ENCODE assay signal across 15 mouse cellular contexts in genomic region chr2:164136393-164136792, GRCm38 (mm10). TPM values are rescaled to one million over a fixed set of nuclear protein-coding genes. Genes with fewer than 3 reads are reported as not detected.
DNase-seq lines count a peak whose midpoint lies in the region; ATAC-seq and TF ChIP-seq lines count a peak whose summit lies in the region.
"Had no signal": no experiment of that assay in that cellular context is flagged by ENCODE, and none has a peak within 500 bp of the region (broad histone marks: within the 10 kb centered on the region; RNA-seq: fewer than 3 reads in every experiment).

No protein-coding gene starts in this region.

- ATAC-seq in heart, postnatal 0 days (ENCODE audit: insufficient read depth, low read depth): peak; percentile 47; the same call in 1 of the 2 replicates
- no peak for ATAC-seq in lung, postnatal 0 days
- ATAC-seq in stomach, embryonic 16.5 days (ENCODE audit: insufficient read depth, low FRiP score): peak; percentile 63; the same call in 1 of the 2 replicates

- H3K27ac ChIP-seq in heart, postnatal 0 days (ENCODE audit: low read depth): 0 out of 2 replicates have a peak overlapping the region, but pooled peaks have one; percentile 7
- H3K27ac ChIP-seq in lung, postnatal 0 days (ENCODE audit: low read length): no peak overlapping the region
- H3K27ac ChIP-seq in stomach, embryonic 16.5 days (ENCODE audit: low read length): no peak overlapping the region

- WGBS in heart, postnatal 0 days: 22% methylated on average over 2 of the region's 2 CpGs
- 20% methylated on average over 2 of the region's 2 CpGs for WGBS in lung, postnatal 0 days
- 33% methylated on average over 2 of the region's 2 CpGs for WGBS in stomach, embryonic 16.5 days

- TF ChIP-seq CTCF in heart, postnatal 0 days (IDR thresholded peaks at IDR 0.05; ENCODE audit: low read depth): peak; percentile 38
- TF ChIP-seq CTCF in lung, postnatal 0 days (IDR thresholded peaks at IDR 0.05): peak; percentile 37

- DNase-seq in adrenal gland, postnatal 36 days: peak; percentile 31 to 35
- no peak for DNase-seq in adrenal gland, adult 8-10 months
- peak; percentile 16 for DNase-seq in heart, postnatal 0 days (ENCODE audit: low spot score)
- no peak for DNase-seq in heart, adult 11 months
- no peak for DNase-seq in lung, postnatal 0 days (ENCODE audit: low spot score)
- DNase-seq in lung, postnatal 14 days: no peak
- DNase-seq in embryo, embryonic 11 days: no peak
- DNase-seq: kidney, postnatal 14 days; lung, postnatal 36 days had no signal

- H3K4me2 ChIP-seq in heart, postnatal 0 days (ENCODE audit: low read depth, low read length): no peak overlapping the region
- H3K4me2 ChIP-seq in lung, postnatal 0 days (replicated peaks; ENCODE audit: low read depth, low read length): no peak overlapping the region
- H3K4me2 ChIP-seq in stomach, embryonic 16.5 days (ENCODE audit: low read depth, low read length): no peak overlapping the region
- H3K4me2 ChIP-seq: embryonic facial prominence, embryonic 15.5 days had no signal

- H3K27me3 ChIP-seq in heart, postnatal 0 days (ENCODE audit: control insufficient read depth, insufficient read depth, low read length): no peaks in the 10 kb centered on the region
- no peaks in the 10 kb centered on the region for H3K27me3 ChIP-seq in lung, postnatal 0 days (replicated peaks; ENCODE audit: insufficient read depth, low read length)
- no peaks in the 10 kb centered on the region for H3K27me3 ChIP-seq in stomach, embryonic 16.5 days (ENCODE audit: control insufficient read depth, insufficient read depth, low read length)
- H3K27me3 ChIP-seq: embryonic facial prominence, embryonic 15.5 days had no signal

- H3K4me3 ChIP-seq in heart, postnatal 0 days (ENCODE audit: low read depth, low read length): no peak overlapping the region
- no peak overlapping the region for H3K4me3 ChIP-seq in lung, postnatal 0 days (ENCODE audit: low read depth, low read length)
- no peak overlapping the region for H3K4me3 ChIP-seq in stomach, embryonic 16.5 days (replicated peaks; ENCODE audit: low read length)
- H3K4me3 ChIP-seq: embryonic facial prominence, embryonic 15.5 days had no signal

- no peaks in the 10 kb centered on the region; the same call in none of the 2 replicates for H3K36me3 ChIP-seq in heart, postnatal 0 days (replicated peaks; ENCODE audit: control insufficient read depth, insufficient read depth, low read length)
- H3K36me3 ChIP-seq in lung, postnatal 0 days (ENCODE audit: insufficient read depth, low read length): no peaks in the 10 kb centered on the region; the same call in 1 of the 2 replicates
- H3K36me3 ChIP-seq in stomach, embryonic 16.5 days (ENCODE audit: control insufficient read depth, insufficient read depth, low read length): no peaks in the 10 kb centered on the region
- H3K36me3 ChIP-seq: embryonic facial prominence, embryonic 15.5 days had no signal

- no peaks in the 10 kb centered on the region for H3K9me3 ChIP-seq in heart, postnatal 0 days (replicated peaks; ENCODE audit: control insufficient read depth, low read length)
- H3K9me3 ChIP-seq in lung, postnatal 0 days (ENCODE audit: low read length): no peaks in the 10 kb centered on the region
- no peaks in the 10 kb centered on the region for H3K9me3 ChIP-seq in stomach, embryonic 16.5 days (replicated peaks; ENCODE audit: control insufficient read depth, low read length)
- H3K9me3 ChIP-seq: embryonic facial prominence, embryonic 15.5 days had no signal

- peaks cover 3% of the 10 kb centered on the region; the same call in 1 of the 2 replicates for H3K4me1 ChIP-seq in heart, postnatal 0 days (ENCODE audit: control insufficient read depth, insufficient read depth)
- H3K4me1 ChIP-seq in lung, postnatal 0 days (ENCODE audit: insufficient read depth, low read depth, low read length): peaks cover 3% of the 10 kb centered on the region; the same call in 1 of the 2 replicates
- H3K4me1 ChIP-seq in stomach, embryonic 16.5 days (ENCODE audit: control insufficient read depth, insufficient read depth, low read length): peaks cover 19% of the 10 kb centered on the region

- no peak for TF ChIP-seq EP300 in heart, postnatal 0 days (IDR thresholded peaks at IDR 0.05; ENCODE audit: low read depth)
- TF ChIP-seq EP300 in lung, postnatal 0 days (IDR thresholded peaks at IDR 0.05): no peak

- no peak overlapping the region for H3K9ac ChIP-seq in heart, postnatal 0 days (replicated peaks; ENCODE audit: low read depth, low read length)
- no peak overlapping the region for H3K9ac ChIP-seq in lung, postnatal 0 days (replicated peaks; ENCODE audit: low read depth)
- H3K9ac ChIP-seq in stomach, embryonic 16.5 days (ENCODE audit: low read length): no peak overlapping the region
- H3K9ac ChIP-seq: embryonic facial prominence, embryonic 15.5 days had no signal

RNA-seq across cellular contexts. Expression of gene Kcns1, which starts 34.5 kb away (rescaled TPM):
- not detected for total RNA-seq in adrenal gland, postnatal 36 days (2021)
- under 1 TPM in 1 of 4 experiments, not detected in 3; 0.14 TPM for total RNA-seq in adrenal gland, adult 8-10 months (2022)
- 0.23 TPM in 1 of 2 replicates, not detected in the other for total RNA-seq in heart, postnatal 0 days (2014; rRNA removed; ENCODE audit: low replicate concordance)
- polyA plus RNA-seq in heart, postnatal 0 days (2015; fragmentation: Nextera tagmentation; extraction: Ambion mirVana): 0.04 and 0.05 TPM in 2 replicates
- polyA plus RNA-seq in lung, postnatal 0 days (2015; fragmentation: Nextera tagmentation; extraction: Ambion mirVana): not detected in 2 replicates
- 0.14 and 0.29 TPM in 2 replicates for polyA plus RNA-seq in stomach, embryonic 16.5 days (2015; fragmentation: Nextera tagmentation; extraction: Ambion mirVana)
- polyA plus RNA-seq: C2C12 had no signal

RNA-seq across cellular contexts. Expression of gene Wfdc5, which starts 46.1 kb away (rescaled TPM):
- total RNA-seq in adrenal gland, postnatal 36 days (2021): not detected
- not detected for total RNA-seq in adrenal gland, adult 8-10 months (2022)
- total RNA-seq in heart, postnatal 0 days (2014; rRNA removed; ENCODE audit: low replicate concordance): not detected in 2 replicates
- polyA plus RNA-seq in heart, postnatal 0 days (2015; fragmentation: Nextera tagmentation; extraction: Ambion mirVana): not detected in 2 replicates
- polyA plus RNA-seq in lung, postnatal 0 days (2015; fragmentation: Nextera tagmentation; extraction: Ambion mirVana): 0.15 and 0.18 TPM in 2 replicates
- 11.0 and 27.7 TPM in 2 replicates for polyA plus RNA-seq in stomach, embryonic 16.5 days (2015; fragmentation: Nextera tagmentation; extraction: Ambion mirVana)
- total RNA-seq: left cerebral cortex, postnatal 14 days had no signal
- polyA plus RNA-seq: C2C12; testis, adult 2 months had no signal

RNA-seq across cellular contexts. Expression of gene Wfdc12, which starts 54.0 kb away (rescaled TPM):
- 1 to 10 TPM in 1 of 2 experiments, under 1 TPM in 1; 0.43 to 1.4 TPM for total RNA-seq in adrenal gland, postnatal 36 days (2021)
- 1 to 10 TPM in 1 of 4 experiments, under 1 TPM in 2, not detected in 1; 0.40 to 4.7 (median 0.67) TPM for total RNA-seq in adrenal gland, adult 8-10 months (2022)
- not detected in 2 replicates for total RNA-seq in heart, postnatal 0 days (2014; rRNA removed; ENCODE audit: low replicate concordance)
- polyA plus RNA-seq in heart, postnatal 0 days (2015; fragmentation: Nextera tagmentation; extraction: Ambion mirVana): not detected in 2 replicates
- 0.26 TPM in 1 of 2 replicates, not detected in the other for polyA plus RNA-seq in lung, postnatal 0 days (2015; fragmentation: Nextera tagmentation; extraction: Ambion mirVana)
- 0.31 TPM in 1 of 2 replicates, not detected in the other for polyA plus RNA-seq in stomach, embryonic 16.5 days (2015; fragmentation: Nextera tagmentation; extraction: Ambion mirVana)
- total RNA-seq: gastrocnemius, adult 18-20 months; left cerebral cortex, postnatal 14 days had no signal
- polyA plus RNA-seq: C2C12; embryonic facial prominence, embryonic 15.5 days had no signal

Comparison
In these comparisons a context has a peak if more than half of its experiments do, and no peak if none do; other contexts are left out.
1. DNase-seq: peak in adrenal gland, postnatal 36 days (2 of 2) and heart, postnatal 0 days (single experiment); none in adrenal gland, adult 8-10 months (single experiment), heart, adult 11 months (single experiment), lung, postnatal 0 days (single experiment), lung, postnatal 14 days (single experiment) and embryo, embryonic 11 days (single experiment).